Mouse (Mus musculus) brain, embryonic 18.5 days (tissue): ENCODE data around the gene Slc16a4.

ENCODE experiments used
- DNase-seq: peaks from one replicate; pipeline ENCODE4 v3.0.0-alpha.2; 2012; ENCODE audit warnings: low read depth, low spot score

Gene Slc16a4

DNA sequence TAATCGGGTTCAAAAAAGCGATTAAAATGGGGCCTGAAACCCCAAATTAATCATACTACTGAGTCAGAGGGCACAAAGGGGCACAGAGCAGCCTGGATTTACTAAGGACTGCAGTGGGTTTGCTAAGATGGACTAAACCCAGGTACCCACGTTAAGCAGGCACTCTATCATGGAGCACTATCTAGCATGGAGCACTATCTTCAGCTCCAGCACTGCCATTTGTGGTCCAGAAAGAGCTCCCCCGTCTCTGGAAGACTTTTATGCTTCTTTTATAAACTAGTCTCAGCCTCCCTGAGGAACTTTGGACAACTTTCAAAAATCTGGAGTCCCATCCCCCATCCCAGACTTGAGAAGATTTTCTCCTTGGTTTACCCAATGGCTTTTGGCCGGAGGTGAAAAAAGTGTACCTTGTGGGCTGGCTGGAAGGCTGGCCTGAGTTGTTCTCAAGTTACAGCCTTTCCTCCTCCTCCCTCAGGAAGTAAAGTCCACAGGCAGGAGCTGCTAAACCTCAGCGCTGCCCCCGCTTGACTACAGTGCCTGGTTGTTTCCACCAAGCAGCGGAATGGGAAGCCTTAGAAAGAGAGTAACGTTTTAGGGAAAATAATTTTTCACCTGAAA, at the start of gene Slc16a4:
Gene Slc16a4, plus strand, starts transcription at position 467 of the 618 bp plus-strand sequence.
- no peak for DNase-seq

DNA sequence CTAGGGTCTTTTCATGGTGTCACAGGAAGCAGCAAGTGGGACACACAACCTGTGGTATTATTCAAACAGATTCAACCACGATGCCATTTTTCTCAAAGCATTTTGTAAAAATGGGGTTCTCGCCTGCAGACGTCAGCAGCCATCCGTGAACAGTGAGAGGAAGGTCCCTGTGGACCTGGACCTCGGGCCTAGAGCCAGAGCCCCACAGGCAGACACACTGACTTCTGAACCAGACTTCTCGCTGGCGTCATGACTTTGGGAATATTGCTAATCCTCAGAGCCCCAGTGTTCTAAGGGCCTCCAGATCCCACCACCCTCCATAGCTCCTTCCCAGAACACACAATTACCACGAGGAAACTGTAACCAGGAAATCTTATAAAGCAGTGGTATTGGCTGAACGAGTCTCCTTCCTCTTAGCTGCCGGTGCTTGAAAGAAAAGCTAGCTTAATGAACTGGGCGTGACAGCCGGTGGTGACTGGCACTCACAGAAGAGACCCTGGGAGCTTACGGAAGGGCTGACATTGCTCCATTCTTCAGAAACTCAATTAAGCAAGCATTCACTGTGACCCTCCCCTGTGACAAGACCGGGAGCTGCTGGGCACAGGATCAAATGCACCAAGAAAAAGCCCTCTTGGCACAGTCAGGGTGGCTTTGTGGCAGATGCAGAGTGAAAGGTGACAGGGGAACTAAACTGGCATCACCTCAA, 49.5 kb upstream of the Slc16a4 start:
- DNase-seq: no peak

DNA sequence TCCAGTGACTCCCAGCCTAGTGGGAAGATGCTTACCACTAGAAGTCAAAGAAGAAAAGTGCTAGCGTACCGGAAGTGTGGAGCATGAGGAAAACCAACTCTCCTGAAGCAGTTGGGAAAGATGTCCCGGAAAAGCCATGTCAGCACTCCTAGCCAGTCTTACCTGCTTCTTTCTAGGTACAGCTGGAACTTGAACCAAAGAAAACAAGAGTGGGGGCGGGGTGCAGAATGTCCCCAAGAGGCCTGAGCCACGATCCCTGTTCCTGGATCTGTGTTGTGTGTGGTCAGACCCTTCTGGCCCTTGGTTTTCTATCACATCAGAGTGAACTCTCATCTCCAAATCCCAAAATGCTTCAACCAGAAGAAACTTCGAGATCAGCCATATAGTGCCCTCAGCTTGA, 44.2 kb upstream of the Slc16a4 start:
- no peak for DNase-seq

DNA sequence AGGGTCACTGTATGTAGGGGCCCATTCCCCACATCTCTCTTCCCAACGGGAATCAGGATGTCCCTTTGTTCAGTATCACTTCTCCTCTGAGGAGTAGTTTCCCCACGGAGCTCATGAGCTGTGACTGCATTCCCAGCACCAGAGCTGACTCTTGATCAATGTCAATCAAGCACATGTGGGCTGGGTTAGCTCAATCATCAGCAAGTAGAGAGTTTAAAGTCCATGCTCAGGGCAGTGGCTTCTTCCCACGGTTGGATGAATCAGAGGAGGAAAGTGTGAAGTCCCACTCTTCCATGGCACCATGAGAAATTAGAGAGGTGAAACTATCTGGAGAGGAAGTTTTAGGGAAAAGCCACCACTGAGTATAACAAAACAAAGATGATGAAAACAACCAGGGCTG, 42.0 kb upstream of the Slc16a4 start:
- DNase-seq: no peak

DNA sequence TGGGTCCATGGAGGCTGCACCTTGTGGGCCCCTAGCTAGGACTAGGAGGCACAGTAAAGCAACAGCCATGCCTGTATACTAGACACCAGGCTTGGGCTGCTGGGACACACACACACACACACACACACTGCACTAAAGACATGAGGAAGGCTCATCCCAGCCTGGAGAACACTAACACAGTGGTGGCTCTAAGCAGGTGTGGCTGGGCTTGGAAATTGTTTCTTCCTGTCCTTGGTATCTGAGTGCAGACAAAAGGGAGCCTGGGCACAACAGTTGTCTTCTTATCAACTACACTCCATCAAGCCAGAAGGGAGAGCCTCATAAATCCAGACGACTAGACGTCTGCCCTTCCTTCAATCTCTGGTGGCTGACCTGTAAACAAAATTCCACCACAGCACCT, 40.7 kb upstream of the Slc16a4 start:
- DNase-seq: no peak

DNA sequence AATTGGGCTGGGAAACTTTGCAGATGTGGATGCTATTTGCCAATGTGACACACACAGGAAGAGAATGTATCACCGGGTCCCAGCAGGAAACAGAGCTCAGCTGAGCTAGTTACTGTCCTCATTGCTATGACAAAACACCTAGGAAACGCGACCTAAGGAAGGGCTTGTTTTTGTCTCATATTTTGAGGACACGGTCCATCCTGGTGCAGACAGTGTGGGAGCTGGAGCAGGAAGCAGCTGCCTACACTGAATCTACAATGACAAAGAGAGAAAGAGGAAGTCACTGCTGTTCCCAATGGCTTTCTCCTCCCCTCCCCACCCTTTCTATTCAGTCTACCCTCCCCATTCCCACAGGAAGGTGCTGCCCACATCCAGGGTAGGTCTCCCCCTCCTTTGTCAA, 39.0 kb upstream of the Slc16a4 start:
- no peak for DNase-seq

DNA sequence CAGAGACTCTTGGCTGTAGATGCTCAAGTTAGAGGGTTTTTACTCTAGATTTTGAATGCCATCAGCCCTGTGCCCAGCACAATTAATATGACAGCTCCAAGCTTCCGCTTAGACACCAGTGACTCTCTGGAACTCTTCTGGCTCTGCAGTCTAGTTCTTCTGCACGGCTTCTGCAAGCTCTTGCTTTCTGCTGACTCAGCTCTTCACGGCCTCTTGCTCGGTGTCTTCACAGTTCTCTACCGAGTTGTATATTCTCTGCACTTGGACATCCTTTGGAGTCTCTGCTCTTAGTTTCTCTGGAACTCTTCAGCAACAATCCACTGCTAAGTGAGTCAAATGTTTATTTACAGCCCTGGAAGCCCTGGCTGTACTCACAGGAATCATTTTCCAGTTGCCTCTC, 37.1 kb upstream of the Slc16a4 start:
- no peak for DNase-seq

DNA sequence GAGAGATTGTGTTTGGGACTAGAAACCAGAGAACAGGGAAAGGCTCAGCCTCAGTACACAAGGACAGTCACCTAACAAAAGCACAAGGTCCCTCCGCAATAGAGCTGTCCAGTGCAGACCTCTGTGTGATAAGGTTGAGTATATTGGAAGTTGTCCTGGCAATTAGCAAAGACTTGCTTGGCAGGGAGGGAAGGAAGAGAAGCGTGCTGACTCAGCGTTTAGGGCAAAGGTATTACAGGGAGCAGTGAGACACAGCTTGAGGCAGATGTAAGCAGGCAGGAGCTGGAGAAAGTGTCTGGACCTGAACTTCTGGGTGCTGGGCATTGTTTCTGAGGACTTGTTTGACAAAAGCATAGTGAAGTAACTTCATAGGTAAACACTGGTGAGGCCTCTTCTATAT, 35.0 kb upstream of the Slc16a4 start:
- no peak for DNase-seq

DNA sequence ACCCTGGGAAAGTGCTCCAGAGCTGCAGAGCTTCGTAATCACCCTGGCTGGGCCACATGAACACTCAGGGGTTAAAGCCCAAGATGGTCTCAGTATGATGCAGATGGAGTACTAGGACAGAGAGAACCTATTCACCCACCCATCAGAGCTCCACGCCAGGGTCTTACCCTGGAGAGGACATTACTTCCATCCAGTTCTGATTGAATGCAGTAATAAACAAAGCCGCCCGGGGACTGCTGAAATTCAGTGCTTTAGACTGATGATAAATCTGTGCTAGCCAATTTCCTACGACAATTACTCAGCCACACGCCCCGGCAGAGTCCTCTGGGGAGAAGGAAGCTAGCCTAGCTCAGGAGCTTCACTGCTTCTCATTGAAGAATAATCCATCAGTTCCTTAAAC, 34.3 kb upstream of the Slc16a4 start:
- DNase-seq: no peak

DNA sequence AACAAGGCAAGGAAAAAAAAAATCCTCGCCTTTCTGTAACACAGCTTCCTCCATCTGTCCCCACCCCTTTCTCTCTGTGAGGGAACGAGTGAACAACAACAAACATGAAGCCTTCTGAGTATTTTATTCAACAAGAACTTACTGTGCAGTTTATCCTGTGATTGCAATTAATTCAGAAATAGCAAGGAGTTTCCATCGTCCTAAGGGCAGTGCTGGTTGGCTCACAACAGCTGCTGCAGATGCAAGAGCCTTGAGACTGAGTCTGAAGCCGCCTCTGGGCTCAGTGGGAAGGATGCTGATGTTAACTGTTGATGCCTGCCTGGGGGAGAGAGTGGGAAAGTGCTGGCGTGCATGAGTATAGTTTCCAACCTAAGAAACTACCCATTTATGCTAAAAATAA, 33.1 kb upstream of the Slc16a4 start:
- DNase-seq: no peak

DNA sequence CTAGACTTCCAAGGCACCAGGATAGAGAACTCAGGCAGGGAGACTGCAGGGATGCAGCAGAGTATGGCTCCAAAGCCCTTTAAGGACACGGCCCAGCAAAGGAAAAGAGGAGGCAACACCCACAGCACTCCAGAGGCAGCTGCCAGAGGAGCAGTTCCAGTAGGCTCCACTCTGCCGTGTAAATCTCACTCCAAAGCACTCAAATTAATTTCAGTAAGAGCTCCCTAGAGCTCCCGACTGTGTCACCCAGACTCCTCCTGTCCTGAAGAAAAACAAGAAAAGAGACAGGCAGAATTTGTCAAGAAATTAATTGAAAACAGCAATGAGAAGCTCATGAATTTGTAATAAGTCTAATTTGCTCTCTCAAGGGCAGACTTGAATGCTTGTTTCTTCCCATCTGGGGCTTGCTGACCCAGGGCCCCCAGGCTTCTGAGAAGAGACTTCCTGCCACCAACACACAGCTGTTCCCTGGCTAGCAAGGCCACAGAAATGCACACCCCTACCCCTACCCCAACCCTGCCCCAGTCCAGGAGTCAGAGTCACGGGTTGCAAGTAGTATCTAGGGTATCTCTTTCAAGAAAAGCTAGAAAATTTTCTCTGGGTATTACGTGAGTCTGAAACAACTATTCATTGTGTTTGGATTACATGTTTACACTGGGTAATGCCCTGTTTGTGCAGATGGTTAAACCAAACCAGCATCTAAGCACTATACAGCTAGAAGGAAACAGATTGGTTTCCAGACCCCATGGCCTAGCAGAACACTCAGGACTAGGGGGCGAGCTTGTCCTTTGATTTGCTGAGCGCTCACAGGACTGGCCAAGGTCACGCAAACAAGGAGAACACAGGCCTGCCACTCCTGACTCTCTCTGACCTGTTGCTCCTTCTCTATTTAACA, 29.8 kb upstream of the Slc16a4 start:
- DNase-seq: no peak

DNA sequence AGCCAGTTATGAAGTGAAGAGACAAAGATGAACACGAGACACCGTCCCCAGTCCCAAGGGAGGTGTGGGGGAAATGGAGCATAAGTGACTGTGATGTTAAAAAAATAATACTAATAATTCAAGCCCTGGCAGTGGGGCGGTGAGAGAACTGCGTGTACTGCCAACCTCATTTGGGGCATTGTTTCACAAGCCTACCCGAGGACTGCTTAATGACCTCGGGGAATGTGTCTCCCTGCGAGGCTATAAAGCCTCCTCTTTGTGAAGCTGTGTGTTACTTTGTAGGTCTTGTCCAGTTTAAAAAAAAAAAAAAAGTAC, 29.2 kb upstream of the Slc16a4 start:
- no peak for DNase-seq

DNA sequence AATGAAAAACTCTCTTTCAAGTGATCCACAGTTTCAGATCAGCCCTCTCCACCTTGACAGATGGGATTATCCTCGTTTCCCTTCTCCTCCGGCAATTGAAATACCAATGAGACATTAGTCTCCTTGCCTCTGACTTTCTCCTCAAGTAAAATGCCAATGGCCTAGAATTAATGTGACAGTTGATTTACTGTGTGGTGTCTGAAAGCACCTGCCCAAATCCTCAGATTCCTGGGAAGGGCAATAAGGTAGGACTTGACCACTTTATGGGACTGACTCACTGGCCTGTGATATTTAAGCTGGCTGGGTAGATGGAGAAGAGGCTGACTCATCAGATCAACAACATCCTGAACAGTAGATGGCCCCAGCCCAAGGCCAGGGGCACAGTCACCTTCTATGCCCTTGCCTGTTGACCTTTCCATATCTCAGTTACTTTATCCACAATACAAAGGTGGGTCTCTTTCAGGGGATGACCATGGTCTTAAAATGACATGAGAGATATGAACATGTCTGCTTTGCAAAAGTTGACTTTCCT, 24.1 kb upstream of the Slc16a4 start:
- DNase-seq: no peak

DNA sequence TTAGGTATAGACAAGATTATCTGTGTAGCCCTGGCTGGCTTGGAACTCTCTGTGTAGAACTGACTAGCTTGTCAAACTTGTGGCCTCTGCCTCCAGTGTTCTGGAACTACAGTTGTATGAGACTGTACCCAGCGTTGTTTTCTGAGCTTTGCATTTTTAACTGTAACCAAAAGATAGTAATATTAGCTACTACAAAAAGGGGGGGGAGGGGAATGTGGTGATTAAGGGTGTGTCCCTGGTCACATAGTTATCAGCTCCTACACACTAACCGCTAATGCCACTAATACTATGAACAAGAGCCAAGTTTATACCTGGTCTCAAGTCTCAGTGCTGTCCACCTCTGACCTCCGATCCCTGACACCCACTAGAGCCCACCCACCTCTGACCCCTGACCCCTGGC, 18.6 kb upstream of the Slc16a4 start:
- no peak for DNase-seq

DNA sequence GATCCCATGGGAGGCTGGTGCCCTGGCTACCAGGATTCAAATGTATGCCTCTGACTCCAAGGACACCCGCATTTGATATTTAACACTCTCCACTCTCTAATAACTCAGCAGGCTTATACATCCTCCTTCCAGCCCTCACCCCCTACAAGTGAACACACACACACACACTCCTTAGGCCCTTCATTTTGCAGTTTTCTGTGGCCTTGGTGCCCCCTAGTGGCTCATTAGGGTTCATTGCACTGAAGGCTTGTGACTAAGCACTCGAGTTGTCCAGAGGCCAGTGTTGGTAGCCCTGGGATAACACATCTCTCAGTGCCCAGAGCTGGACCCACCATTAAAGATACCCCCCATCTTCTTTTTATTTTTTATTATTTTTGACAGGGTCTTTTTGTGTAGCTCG, 17.2 kb upstream of the Slc16a4 start:
- DNase-seq: no peak

DNA sequence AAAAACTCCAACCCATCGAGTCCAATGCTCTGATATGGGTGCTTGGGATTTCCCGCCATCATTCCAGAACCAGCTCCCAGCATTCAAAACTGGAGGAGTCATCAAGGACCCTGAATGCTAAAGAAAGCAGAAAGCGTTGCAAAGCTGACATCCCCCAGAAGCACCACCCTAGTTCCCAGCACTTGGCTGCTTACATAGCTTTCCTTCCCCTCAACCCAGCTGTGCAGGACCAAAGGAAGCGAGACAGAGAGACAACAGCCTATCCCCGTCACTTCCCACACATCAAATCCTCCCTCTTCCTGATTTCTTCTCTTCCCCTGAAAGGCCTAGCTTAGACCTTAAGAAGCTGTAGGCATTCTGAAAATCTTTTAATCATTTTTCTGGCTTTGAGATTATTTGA, 15.7 kb upstream of the Slc16a4 start:
- DNase-seq: no peak

DNA sequence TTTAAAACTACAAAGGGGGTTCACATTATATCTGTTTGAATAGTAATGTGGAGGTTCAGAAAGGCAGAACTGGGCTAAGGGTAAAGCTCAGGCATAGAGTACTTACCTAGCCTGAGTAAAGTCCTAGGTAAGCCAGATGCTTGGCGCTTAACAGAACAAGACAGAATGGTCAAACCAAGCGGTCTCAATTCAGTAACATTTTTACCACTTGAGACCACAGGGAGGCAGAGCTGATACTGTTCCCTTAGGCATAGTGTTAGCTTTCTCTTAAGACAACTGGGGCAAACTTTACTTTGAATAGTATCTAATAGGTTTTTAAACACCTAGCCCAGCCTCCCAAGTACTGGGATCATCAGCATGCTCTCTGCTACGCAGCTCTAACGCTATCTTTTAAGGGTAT, 15.0 kb upstream of the Slc16a4 start:
- no peak for DNase-seq

DNA sequence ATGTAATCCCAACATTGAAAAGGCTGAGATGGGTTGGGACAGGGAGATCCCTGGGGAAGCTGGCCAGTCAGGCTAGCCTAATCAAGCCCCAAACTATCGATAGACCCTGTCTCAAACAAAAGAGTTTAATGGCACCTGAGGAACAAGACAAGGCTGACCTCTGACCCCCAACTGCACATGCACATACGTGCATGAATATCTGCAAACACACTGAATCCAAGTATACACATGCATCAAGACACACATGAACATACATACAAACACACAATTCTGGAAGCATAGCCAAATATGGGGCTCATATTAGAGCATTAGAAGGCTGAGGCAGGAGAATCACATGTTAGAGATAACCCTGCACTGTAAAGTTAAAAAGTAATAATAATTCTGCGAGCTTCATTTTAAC, 14.4 kb upstream of the Slc16a4 start:
- no peak for DNase-seq

DNA sequence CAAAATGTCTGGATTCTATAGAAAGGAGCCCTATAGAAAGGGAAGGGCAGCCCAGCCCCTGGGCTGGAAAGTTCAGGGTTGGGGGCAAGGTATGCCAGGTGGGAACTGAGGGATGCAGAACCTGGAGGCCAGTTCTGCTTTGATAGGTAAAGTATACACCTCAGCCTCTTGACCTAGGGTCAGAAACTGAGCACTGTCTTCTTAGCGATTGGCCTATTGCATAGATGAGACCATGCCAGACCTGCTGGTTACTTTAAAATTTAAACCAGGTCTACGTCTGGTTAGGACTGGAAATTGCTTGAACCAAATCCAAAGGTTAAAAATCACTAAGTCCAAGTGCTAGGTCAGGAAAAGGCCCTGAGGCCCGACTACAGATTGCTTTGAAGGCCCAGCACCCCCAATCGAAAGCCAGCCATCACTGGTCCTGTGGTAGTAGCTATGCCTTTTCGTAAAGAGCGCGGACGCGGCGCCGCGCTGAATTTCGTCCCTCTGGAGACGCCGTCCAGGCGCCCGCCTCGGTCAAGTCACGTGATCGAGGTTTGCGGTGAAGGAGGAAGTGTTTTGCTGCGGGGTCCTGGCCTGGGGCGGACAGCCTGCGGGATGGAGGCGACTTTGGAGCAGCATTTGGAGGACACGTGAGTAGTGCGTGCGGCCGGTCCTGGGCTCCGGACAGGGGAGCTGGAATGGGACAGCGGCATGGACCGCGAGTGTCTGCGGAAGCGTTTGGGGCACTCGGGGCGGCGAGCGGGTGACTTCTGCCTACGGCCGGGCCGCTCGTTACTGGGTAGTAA, 12.4 kb upstream of the Slc16a4 start, which contains the start of gene Lamtor5:
Gene Lamtor5, plus strand, starts transcription at position 380 of the 791 bp plus-strand sequence.
- DNase-seq: peak; percentile 75

DNA sequence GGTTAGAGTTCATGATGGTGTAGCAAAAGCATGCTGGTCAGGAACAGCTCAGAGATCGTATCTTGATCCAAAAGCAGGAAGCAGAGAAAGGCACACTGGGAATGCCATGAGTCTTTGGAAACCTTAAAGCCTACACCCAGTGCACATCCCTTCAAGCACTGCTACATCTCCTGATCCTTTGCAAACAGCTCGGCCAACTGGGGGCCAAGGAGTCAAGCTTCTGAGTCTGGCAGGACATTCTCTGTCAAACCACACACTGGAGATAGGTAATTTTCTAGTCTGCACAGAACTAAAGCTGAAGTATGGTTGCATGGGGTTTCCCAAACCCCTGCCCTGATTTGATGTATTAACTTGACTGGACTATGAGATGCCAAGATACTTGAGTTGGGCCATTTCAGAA, 4.9 kb upstream of the Slc16a4 start:
- no peak for DNase-seq

DNA sequence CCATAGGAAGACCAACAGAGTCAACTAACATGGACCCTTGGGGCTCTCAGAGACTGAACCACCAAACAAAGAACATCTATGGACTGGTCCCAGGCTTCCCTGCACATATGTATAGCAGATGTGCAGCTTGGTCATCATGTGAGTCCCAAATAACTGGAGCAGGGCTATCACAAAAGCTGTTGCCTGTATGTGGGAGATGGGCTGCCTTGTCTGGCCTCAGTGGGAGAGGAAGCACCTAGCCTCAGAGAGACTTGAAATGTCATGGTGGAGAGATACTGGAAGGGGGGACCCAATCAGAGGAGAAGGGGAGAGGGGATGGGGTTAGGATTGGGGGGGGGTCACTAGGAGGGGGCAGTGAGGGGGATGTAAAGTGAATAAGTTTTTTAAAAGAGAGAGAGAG, 3.7 kb upstream of the Slc16a4 start:
- DNase-seq: no peak
